Comparison of ENCODE assay signal across 23 mouse cellular contexts in genomic region chrX:112320273-112320672, GRCm38 (mm10). TPM values are rescaled to one million over a fixed set of nuclear protein-coding genes. Genes with fewer than 3 reads are reported as not detected.
DNase-seq lines count a peak whose midpoint lies in the region; ATAC-seq and TF ChIP-seq lines count a peak whose summit lies in the region.
"Had no signal": no experiment of that assay in that cellular context is flagged by ENCODE, and none has a peak within 500 bp of the region (broad histone marks: within the 10 kb centered on the region; RNA-seq: fewer than 3 reads in every experiment).

No protein-coding gene starts in this region.

- TF ChIP-seq POLR2A in thymus, adult 2 months (IDR thresholded peaks at IDR 0.05; ENCODE audit: control insufficient read depth, extremely low read depth, insufficient read depth, low read length, poor library complexity), result no peak

- H3K27ac ChIP-seq in thymus, adult 2 months (ENCODE audit: control insufficient read depth, insufficient read depth, low read length), result no peak overlapping the region
- H3K27ac ChIP-seq: forebrain, embryonic 10.5 days; forebrain, embryonic 13.5 days; hindbrain, embryonic 10.5 days; hindbrain, embryonic 13.5 days; intestine, embryonic 15.5 days had no signal

- ATAC-seq in hematopoietic stem cell, adult 5-6 weeks (replicated peaks in 1 of 2; ENCODE audit: insufficient read depth in 1 of 2, low FRiP score in 2 of 2, low TSS enrichment in 1 of 2, low read depth in 1 of 2, poor library complexity in 2 of 2, severe bottlenecking in 2 of 2), result peak; percentile 45 to 75; a peak in 3 of 4 replicates
- ATAC-seq: CD4-positive, CD25-positive, alpha-beta regulatory T cell, adult 4 months; forebrain, embryonic 13.5 days; forebrain, embryonic 16.5 days; hindbrain, embryonic 16.5 days; intestine, embryonic 15.5 days had no signal

- no peaks in the 10 kb centered on the region for H3K36me3 ChIP-seq in thymus, adult 2 months (ENCODE audit: control insufficient read depth, insufficient read depth, low read length)
- H3K36me3 ChIP-seq: forebrain, embryonic 10.5 days; hindbrain, embryonic 10.5 days; hindbrain, embryonic 13.5 days; intestine, embryonic 15.5 days had no signal

- no peaks in the 10 kb centered on the region for H3K27me3 ChIP-seq in thymus, adult 2 months (ENCODE audit: control insufficient read depth, insufficient read depth, low read length)
- H3K27me3 ChIP-seq: forebrain, embryonic 13.5 days; hindbrain, embryonic 13.5 days; intestine, embryonic 15.5 days had no signal

- no peak overlapping the region for H3K4me3 ChIP-seq in thymus, adult 2 months (ENCODE audit: control insufficient read depth, insufficient read depth, low read length)
- H3K4me3 ChIP-seq: forebrain, embryonic 10.5 days; forebrain, embryonic 13.5 days; hindbrain, embryonic 10.5 days; hindbrain, embryonic 13.5 days; intestine, embryonic 15.5 days had no signal

- no peak for TF ChIP-seq CTCF in thymus, adult 2 months (IDR thresholded peaks at IDR 0.05; ENCODE audit: borderline replicate concordance, control insufficient read depth, extremely low read depth, insufficient read depth, low read length, poor library complexity)

- H3K4me1 ChIP-seq in thymus, adult 2 months (replicated peaks; ENCODE audit: control insufficient read depth, insufficient read depth, low read length), result no peaks in the 10 kb centered on the region
- H3K4me1 ChIP-seq: forebrain, embryonic 10.5 days; forebrain, embryonic 13.5 days; hindbrain, embryonic 10.5 days; hindbrain, embryonic 13.5 days; intestine, embryonic 15.5 days had no signal

- DNase-seq in 416B (ENCODE audit: low read depth) (peak; percentile 19), MEL-GATA-1-ER (ENCODE audit: extremely low read depth, low read depth) (peak; percentile 20)
- DNase-seq in lung, postnatal 4 days, result no peak
- no peak for DNase-seq in thymus, adult 2 months
- no peak for DNase-seq in lung, postnatal 25 days (ENCODE audit: low spot score)
- DNase-seq: adrenal gland, adult 8-10 months; adrenal gland, postnatal 25 days; cerebellum, adult 11-12 months; cerebellum, adult 8-10 months; cerebellum, postnatal 10 days; cerebellum, postnatal 36 days; gastrocnemius, postnatal 10 days; gastrocnemius, postnatal 36 days; heart, adult 11 months had no signal

RNA-seq across cellular contexts. Expression of gene Apool, which starts 9.1 kb away (rescaled TPM):
- total RNA-seq in hematopoietic stem cell, adult 5-6 weeks (2017), result 43.3 and 51.4 TPM in 2 replicates
- 3.1 and 5.2 TPM in 2 replicates for polyA plus RNA-seq in thymus, adult 2 months (2012; rRNA removed)

Comparison
In these comparisons a context has a peak if more than half of its experiments do, and no peak if none do; other contexts are left out.
1. DNase-seq: peak in 416B (single experiment) and MEL-GATA-1-ER (single experiment); none in lung, postnatal 4 days (0 of 2), thymus, adult 2 months (single experiment) and lung, postnatal 25 days (single experiment).